Mouse (Mus musculus) liver, embryonic 15.5 days (tissue): ENCODE data around the gene Rhou. TPM values are rescaled to one million over a fixed set of nuclear protein-coding genes. Genes with fewer than 3 reads are reported as not detected.

ENCODE experiments used
- ATAC-seq: fragments of 200-750 bp; cut with Nextera tagmentation; 2 replicates; pipeline ENCODE4 v1.8.0; 2017; ENCODE audit warnings: moderate number of reproducible peaks, mild to moderate bottlenecking, moderate library complexity; ENCODE audit not compliant: insufficient read depth
- H3K27ac ChIP-seq: fragments of 300-500 bp; sonication (generic); replicated peaks from 2 replicates; pipeline ENCODE4 v1.5.1; 2015; ENCODE audit warnings: mild to moderate bottlenecking, inconsistent platforms
- H3K27me3 ChIP-seq: fragments of 300-500 bp; sonication (generic); 2 replicates; pipeline ENCODE4 v1.6.1; 2015; ENCODE audit warnings: mild to moderate bottlenecking, inconsistent platforms
- H3K36me3 ChIP-seq: fragments of 300-500 bp; sonication (generic); replicated peaks from 2 replicates; pipeline ENCODE4 v1.6.1; 2015; ENCODE audit warnings: moderate library complexity, mild to moderate bottlenecking, inconsistent platforms
- H3K4me1 ChIP-seq: fragments of 300-500 bp; sonication (generic); replicated peaks from 2 replicates; pipeline ENCODE4 v1.6.1; 2015; ENCODE audit warnings: inconsistent platforms
- H3K4me2 ChIP-seq: fragments of 300-500 bp; sonication (generic); 2 replicates; pipeline ENCODE4 v1.6.1; 2015; ENCODE audit warnings: moderate library complexity, mild to moderate bottlenecking, inconsistent platforms
- H3K4me3 ChIP-seq: fragments of 300-500 bp; sonication (generic); replicated peaks from 2 replicates; pipeline ENCODE4 v1.5.1; 2015; ENCODE audit warnings: mild to moderate bottlenecking, inconsistent platforms
- H3K9ac ChIP-seq: fragments of 300-500 bp; sonication (generic); 2 replicates; pipeline ENCODE4 v1.6.1; 2015; ENCODE audit warnings: moderate library complexity, mild to moderate bottlenecking, inconsistent platforms
- H3K9me3 ChIP-seq: fragments of 300-500 bp; sonication (generic); replicated peaks from 2 replicates; pipeline ENCODE4 v1.6.1; 2016; ENCODE audit warnings: inconsistent platforms
- WGBS: fragments of 180-500 bp; shearing (Covaris S2); methylation state at CpG from one replicate; pipeline ENCODE4 v1.1.7; 2015; ENCODE audit warnings: mixed read lengths; ENCODE audit not compliant: insufficient replicate concordance; 5-methylcytosine and 5-hydroxymethylcytosine counted together
- polyA plus RNA-seq: library from polyadenylated mRNA; unstranded; fragments of >200 nt; fragmentation: Nextera tagmentation; extraction: Ambion mirVana; gene quantifications from 2 replicates; pipeline ENCODE4 v1.2.1, GENCODE M21; 2015

Gene Rhou
- polyA plus RNA-seq, 1 experiment from 2014 or later: 1.7 TPM

- H3K4me3 ChIP-seq: no peak overlapping the region
- ATAC-seq: no peak
- H3K27ac ChIP-seq: no peak overlapping the region
- 56% methylated on average over 7 of the region's 7 CpGs for WGBS
- no peaks in the 10 kb centered on the region for H3K9me3 ChIP-seq
- peaks cover 21% of the 10 kb centered on the region for H3K4me1 ChIP-seq
- no peak overlapping the region for H3K4me2 ChIP-seq
- H3K9ac ChIP-seq: no peak overlapping the region
- no peaks in the 10 kb centered on the region for H3K27me3 ChIP-seq
- H3K36me3 ChIP-seq: no peaks in the 10 kb centered on the region
Measured at GRCm38 (mm10) chr8:123670766-123671165, 17.0 kb downstream of the Rhou start.

DNA sequence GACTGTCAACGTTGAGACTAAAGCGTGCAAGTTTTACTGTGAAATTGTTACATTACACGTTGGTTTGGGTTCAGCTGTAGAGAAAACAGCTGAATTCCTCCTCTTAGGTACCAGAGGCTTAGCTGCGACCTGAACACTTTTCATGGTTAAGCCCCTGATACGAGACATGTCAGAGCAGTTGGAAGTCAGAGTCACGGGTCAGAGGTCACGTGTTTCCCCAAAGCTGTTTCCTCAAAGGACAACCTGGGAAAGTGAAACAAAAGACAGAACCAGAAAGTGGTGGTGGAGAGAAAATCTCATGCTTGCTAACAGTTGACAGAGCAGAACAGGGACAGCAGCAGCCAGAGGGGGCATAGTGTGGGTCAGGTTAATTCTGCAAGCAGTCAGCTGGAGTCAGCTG is 17.7 kb downstream of the Rhou start:
- Histone ChIP-seq H3K27ac (no peak overlapping the region), H3K4me2 (no peak overlapping the region), H3K9ac (no peak overlapping the region), H3K36me3 (no peaks in the 10 kb centered on the region), H3K4me3 (no peak overlapping the region), H3K4me1 (peaks cover 23% of the 10 kb centered on the region), H3K9me3 (no peaks in the 10 kb centered on the region), H3K27me3 (no peaks in the 10 kb centered on the region)
- 53% methylated on average over 7 of the region's 7 CpGs for WGBS
- ATAC-seq: no peak

DNA sequence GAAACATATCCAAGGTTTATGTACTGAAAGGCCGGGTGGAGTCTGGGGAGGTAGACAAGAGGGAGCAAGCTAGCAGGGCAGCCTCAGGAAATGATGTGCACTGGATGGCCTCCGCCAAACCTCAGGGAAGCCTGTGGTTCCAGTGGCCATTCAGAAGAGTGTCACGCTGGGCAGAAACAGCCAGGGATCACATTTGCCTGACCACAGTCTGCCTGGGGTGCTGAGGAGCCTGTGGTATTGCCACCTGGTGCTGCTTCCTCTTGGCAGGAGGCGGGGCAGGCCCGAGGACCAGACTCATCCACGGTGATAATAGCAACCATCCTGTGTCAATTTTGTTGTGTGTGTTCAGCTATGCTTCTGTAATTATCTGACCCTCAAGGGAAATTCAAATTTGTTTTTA is 18.9 kb downstream of the Rhou start:
- H3K4me2 ChIP-seq: no peak overlapping the region
- H3K4me1 ChIP-seq: peaks cover 23% of the 10 kb centered on the region
- H3K9ac ChIP-seq: no peak overlapping the region
- no peak overlapping the region for H3K4me3 ChIP-seq
- no peak overlapping the region for H3K27ac ChIP-seq
- WGBS: 29% methylated on average over 6 of the region's 6 CpGs
- no peaks in the 10 kb centered on the region for H3K9me3 ChIP-seq
- no peak for ATAC-seq
- H3K27me3 ChIP-seq: no peaks in the 10 kb centered on the region
- no peaks in the 10 kb centered on the region for H3K36me3 ChIP-seq

GRCm38 (mm10) chr8:123675611-123676010 is 21.9 kb downstream of the Rhou start:
- Histone ChIP-seq H3K4me1 (peaks cover 12% of the 10 kb centered on the region; the same call in 1 of the 2 replicates), H3K36me3 (no peaks in the 10 kb centered on the region), H3K4me2 (no peak overlapping the region), H3K4me3 (no peak overlapping the region), H3K27me3 (no peaks in the 10 kb centered on the region), H3K27ac (no peak overlapping the region), H3K9me3 (no peaks in the 10 kb centered on the region), H3K9ac (no peak overlapping the region)
- no peak for ATAC-seq
- 35% methylated on average over 5 of the region's 5 CpGs for WGBS

- Histone ChIP-seq H3K27ac (no peak overlapping the region), H3K4me3 (no peak overlapping the region), H3K27me3 (no peaks in the 10 kb centered on the region), H3K4me1 (peaks cover 12% of the 10 kb centered on the region; the same call in 1 of the 2 replicates), H3K9ac (no peak overlapping the region), H3K9me3 (no peaks in the 10 kb centered on the region), H3K36me3 (no peaks in the 10 kb centered on the region), H3K4me2 (no peak overlapping the region)
- ATAC-seq: no peak
- WGBS: 65% methylated on average over 4 of the region's 4 CpGs
Measured at GRCm38 (mm10) chr8:123678390-123678789, 24.7 kb downstream of the Rhou start.

DNA sequence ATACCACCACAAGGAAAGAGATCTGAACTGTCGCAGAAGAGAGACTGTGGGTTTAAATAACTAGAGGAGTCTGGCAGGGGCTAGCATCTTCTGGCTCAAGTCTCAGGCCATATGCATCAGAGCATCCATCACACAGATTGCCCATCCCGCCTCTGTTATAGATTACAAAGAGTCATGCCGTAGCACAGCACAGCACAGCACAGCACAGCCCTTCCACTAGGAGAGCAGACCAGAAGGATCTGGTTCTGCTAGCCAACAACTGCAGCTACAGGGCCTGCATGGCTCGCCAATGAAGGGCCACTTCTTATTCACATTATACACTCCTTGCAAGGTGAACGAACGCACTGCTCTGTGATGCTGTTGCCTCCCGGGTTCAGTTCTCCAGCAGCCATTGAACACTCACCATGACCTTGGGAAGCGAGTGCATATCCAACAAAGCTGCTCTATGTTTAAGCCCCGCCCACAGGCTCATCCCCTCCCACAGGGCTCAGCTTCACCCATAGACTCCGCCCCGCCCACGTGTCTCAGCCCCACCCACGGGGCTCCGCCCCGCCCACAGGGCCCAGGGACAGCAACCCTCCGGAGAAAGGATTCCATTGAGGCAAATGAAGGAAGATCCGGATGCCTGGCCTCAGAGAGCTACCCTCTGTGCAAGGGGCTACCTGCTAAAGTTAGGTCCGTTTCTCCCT is 28.5 kb downstream of the Rhou start:
- H3K27me3 ChIP-seq: 0 out of 2 replicates have a peak, but pooled peaks cover 6% of the 10 kb centered on the region
- H3K9me3 ChIP-seq: no peaks in the 10 kb centered on the region
- 28% methylated on average over 18 of the region's 18 CpGs for WGBS
- no peak overlapping the region for H3K9ac ChIP-seq
- H3K4me3 ChIP-seq: no peak overlapping the region
- no peak overlapping the region for H3K4me2 ChIP-seq
- no peaks in the 10 kb centered on the region for H3K36me3 ChIP-seq
- no peak overlapping the region; the same call in 1 of the 2 replicates for H3K27ac ChIP-seq
- ATAC-seq: peak; percentile 65
- H3K4me1 ChIP-seq: peaks cover 6% of the 10 kb centered on the region; the same call in 1 of the 2 replicates

DNA sequence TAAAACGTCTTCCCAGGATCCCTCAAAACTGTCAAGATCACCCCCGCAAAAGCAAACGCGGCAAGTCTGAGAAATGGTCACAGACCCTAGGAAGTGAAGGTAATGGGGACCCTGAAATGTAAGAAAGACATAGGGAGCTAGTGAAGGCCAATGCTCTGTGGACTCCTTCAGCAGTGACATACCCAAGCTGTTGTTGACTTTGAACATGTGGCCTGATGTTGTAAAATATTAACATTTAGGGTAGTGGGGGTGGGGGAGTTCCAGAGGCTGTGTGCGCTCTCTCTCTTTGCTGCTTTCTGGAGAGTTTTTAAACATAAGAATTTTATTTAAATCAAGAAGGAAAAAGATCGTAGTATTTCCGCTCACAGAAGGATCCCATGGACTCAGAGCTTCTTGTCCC is 29.6 kb downstream of the Rhou start:
- H3K4me3 ChIP-seq: no peak overlapping the region
- H3K4me1 ChIP-seq: peaks cover 6% of the 10 kb centered on the region; the same call in 1 of the 2 replicates
- no peak overlapping the region for H3K9ac ChIP-seq
- peak overlapping the region; percentile 55; the same call in 1 of the 2 replicates for H3K27ac ChIP-seq
- H3K4me2 ChIP-seq: no peak overlapping the region
- 49% methylated on average over 7 of the region's 7 CpGs for WGBS
- H3K36me3 ChIP-seq: no peaks in the 10 kb centered on the region
- ATAC-seq: peak; percentile 43; the same call in 1 of the 2 replicates
- H3K9me3 ChIP-seq: no peaks in the 10 kb centered on the region
- H3K27me3 ChIP-seq: 0 out of 2 replicates have a peak, but pooled peaks cover 8% of the 10 kb centered on the region

GRCm38 (mm10) chr8:123684806-123685205 is 31.1 kb downstream of the Rhou start:
- no peaks in the 10 kb centered on the region for H3K9me3 ChIP-seq
- peaks cover 6% of the 10 kb centered on the region; the same call in 1 of the 2 replicates for H3K4me1 ChIP-seq
- no peak overlapping the region for H3K27ac ChIP-seq
- H3K36me3 ChIP-seq: no peaks in the 10 kb centered on the region
- ATAC-seq: no peak
- WGBS: 71% methylated on average over 7 of the region's 7 CpGs
- H3K27me3 ChIP-seq: 0 out of 2 replicates have a peak, but pooled peaks cover 8% of the 10 kb centered on the region
- H3K4me3 ChIP-seq: no peak overlapping the region
- H3K9ac ChIP-seq: no peak overlapping the region
- H3K4me2 ChIP-seq: no peak overlapping the region

DNA sequence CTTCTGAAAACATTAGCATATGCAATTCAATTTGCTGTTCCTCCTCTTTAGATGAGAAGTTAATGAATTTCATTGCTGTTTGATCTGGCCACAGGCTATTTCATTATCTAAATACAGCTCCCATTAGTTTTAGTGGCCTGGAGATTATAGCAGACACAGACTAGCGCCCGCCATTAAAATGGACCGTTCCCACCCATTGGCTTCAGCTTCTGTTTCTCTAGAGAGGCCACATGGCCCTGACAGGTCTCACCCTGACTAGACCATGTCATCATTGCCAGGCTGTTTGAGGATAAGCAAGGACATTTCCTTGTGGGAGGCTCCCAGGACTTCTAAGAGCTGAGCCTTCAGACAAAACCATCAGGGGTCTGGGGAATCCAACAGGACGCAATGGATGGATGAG is 31.7 kb downstream of the Rhou start:
- no peaks in the 10 kb centered on the region for H3K9me3 ChIP-seq
- 0 out of 2 replicates have a peak, but pooled peaks cover 8% of the 10 kb centered on the region for H3K27me3 ChIP-seq
- H3K36me3 ChIP-seq: no peaks in the 10 kb centered on the region
- no peak overlapping the region for H3K27ac ChIP-seq
- no peak overlapping the region for H3K4me3 ChIP-seq
- no peak overlapping the region for H3K4me2 ChIP-seq
- WGBS: 61% methylated on average over 4 of the region's 4 CpGs
- ATAC-seq: no peak
- no peak overlapping the region for H3K9ac ChIP-seq
- peaks cover 6% of the 10 kb centered on the region; the same call in 1 of the 2 replicates for H3K4me1 ChIP-seq

DNA sequence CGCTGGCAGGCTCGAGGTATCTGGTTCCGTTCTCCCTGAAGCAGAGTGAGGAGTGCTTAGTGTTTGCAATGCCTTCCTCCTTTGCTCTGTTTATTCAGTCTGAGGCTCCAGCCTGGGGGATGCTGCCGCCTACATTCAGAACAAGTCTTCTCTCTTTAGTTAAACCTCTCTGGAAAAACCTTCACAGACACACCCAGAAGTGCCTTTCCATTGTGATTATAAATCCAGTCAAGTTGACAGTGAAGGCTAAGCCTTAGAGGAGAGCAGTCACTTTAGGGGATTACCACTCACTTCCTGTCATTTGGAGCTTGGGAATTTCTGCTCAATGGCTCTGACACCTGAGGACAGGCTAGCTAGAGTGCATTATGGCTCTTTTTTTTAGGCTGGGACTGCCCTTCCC is 34.1 kb downstream of the Rhou start:
- no peak overlapping the region for H3K4me2 ChIP-seq
- ATAC-seq: no peak
- no peak overlapping the region for H3K4me3 ChIP-seq
- H3K27ac ChIP-seq: no peak overlapping the region
- WGBS: 44% methylated on average over 4 of the region's 4 CpGs
- H3K9ac ChIP-seq: no peak overlapping the region
- H3K9me3 ChIP-seq: no peaks in the 10 kb centered on the region
- H3K36me3 ChIP-seq: no peaks in the 10 kb centered on the region
- H3K27me3 ChIP-seq: peaks cover 11% of the 10 kb centered on the region; the same call in 1 of the 2 replicates
- no peaks in the 10 kb centered on the region for H3K4me1 ChIP-seq

GRCm38 (mm10) chr8:123692165-123692962 is 38.6 kb downstream of the Rhou start:
- Histone ChIP-seq H3K36me3 (no peaks in the 10 kb centered on the region), H3K9ac (no peak overlapping the region), H3K27ac (no peak overlapping the region), H3K27me3 (peaks cover 4% of the 10 kb centered on the region; the same call in 1 of the 2 replicates), H3K4me1 (no peaks in the 10 kb centered on the region), H3K4me3 (no peak overlapping the region), H3K9me3 (no peaks in the 10 kb centered on the region), H3K4me2 (no peak overlapping the region)
- WGBS: 55% methylated on average over 10 of the region's 10 CpGs
- no peak for ATAC-seq
